Mouse (Mus musculus): Measurements from ENCODE around the gene Ambra1. TPM values are rescaled to one million over a fixed set of nuclear protein-coding genes. Genes with fewer than 3 reads are reported as not detected.

Gene Ambra1
- polyA plus RNA-seq, 1 experiment: 31.3 TPM

DNA sequence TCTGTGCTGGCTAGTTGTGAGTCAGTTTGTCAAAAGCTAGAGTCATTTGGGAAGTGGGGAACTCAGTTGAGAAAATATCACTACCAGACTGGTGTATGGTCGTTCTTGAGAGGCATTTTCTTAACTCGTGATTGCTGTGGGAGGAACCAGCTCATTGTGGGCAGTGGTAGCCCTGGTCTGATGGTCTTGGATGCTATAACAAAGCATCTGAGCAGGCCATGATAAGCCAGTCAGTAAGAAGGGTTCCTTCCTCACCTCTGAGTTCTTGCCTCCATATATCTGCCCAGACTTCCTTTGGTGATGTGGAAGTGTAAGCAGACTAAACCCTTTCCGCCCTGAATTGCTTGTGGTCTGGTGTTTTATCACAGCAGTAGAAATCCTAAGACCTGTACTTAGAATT is 105.7 kb downstream of the Ambra1 start:
- Histone ChIP-seq H3K4me3 (ENCODE audit: control insufficient read depth, low read depth, low read length) (no peak overlapping the region), H3K27ac (ENCODE audit: control insufficient read depth, insufficient read depth, low read depth, low read length) (no peak overlapping the region), H3K27me3 (ENCODE audit: control insufficient read depth, insufficient read depth, low read length) (no peaks in the 10 kb centered on the region), H3K4me1 (ENCODE audit: control insufficient read depth, insufficient read depth, low read length) (no peaks in the 10 kb centered on the region), H3K36me3 (ENCODE audit: control insufficient read depth, insufficient read depth, low read length) (no peaks in the 10 kb centered on the region)
- TF ChIP-seq POLR2A (IDR thresholded peaks at IDR 0.05; ENCODE audit: control insufficient read depth, low read depth, low read length) (no peak), CTCF (IDR thresholded peaks at IDR 0.05; ENCODE audit: control insufficient read depth, insufficient read depth, insufficient replicate concordance, low read depth, low read length) (no peak)

DNA sequence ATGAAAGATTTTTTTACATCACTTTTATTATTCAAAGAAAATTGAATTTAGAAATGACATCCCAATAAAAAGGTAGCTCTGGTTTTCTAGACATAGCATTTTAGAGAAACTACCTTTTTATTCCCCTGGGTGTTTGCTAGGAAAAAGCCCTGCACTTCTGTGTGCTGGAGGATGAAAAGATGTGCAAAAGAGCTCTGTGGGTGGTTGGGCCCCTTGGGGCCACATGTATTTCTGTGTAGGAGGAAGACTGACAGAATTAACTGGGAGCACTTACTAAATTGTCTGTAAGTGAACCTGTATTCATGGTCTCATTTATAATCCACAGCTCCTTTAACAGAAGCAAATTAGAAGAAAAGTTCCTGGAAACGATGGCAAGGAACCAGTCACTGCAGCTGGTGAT is 114.2 kb downstream of the Ambra1 start:
- TF ChIP-seq CTCF (IDR thresholded peaks at IDR 0.05; ENCODE audit: control insufficient read depth, insufficient read depth, insufficient replicate concordance, low read depth, low read length) (no peak), POLR2A (IDR thresholded peaks at IDR 0.05; ENCODE audit: control insufficient read depth, low read depth, low read length) (no peak)
- no peaks in the 10 kb centered on the region for H3K27me3 ChIP-seq (ENCODE audit: control insufficient read depth, insufficient read depth, low read length)
- H3K4me3 ChIP-seq (ENCODE audit: control insufficient read depth, low read depth, low read length): no peak overlapping the region
- H3K27ac ChIP-seq (ENCODE audit: control insufficient read depth, insufficient read depth, low read depth, low read length): no peak overlapping the region
- no peaks in the 10 kb centered on the region for H3K4me1 ChIP-seq (ENCODE audit: control insufficient read depth, insufficient read depth, low read length)
- no peaks in the 10 kb centered on the region for H3K36me3 ChIP-seq (ENCODE audit: control insufficient read depth, insufficient read depth, low read length)

GRCm38 (mm10) chr2:91852446-91853191 is 122.7 kb downstream of the Ambra1 start:
- H3K4me3 ChIP-seq (ENCODE audit: control insufficient read depth, low read depth, low read length): no peak overlapping the region
- TF ChIP-seq POLR2A (IDR thresholded peaks at IDR 0.05; ENCODE audit: control insufficient read depth, low read depth, low read length) (no peak), CTCF (IDR thresholded peaks at IDR 0.05; ENCODE audit: control insufficient read depth, insufficient read depth, insufficient replicate concordance, low read depth, low read length) (no peak)
- no peaks in the 10 kb centered on the region for H3K27me3 ChIP-seq (ENCODE audit: control insufficient read depth, insufficient read depth, low read length)
- no peaks in the 10 kb centered on the region; the same call in 1 of the 2 replicates for H3K4me1 ChIP-seq (ENCODE audit: control insufficient read depth, insufficient read depth, low read length)
- no peak overlapping the region for H3K27ac ChIP-seq (ENCODE audit: control insufficient read depth, insufficient read depth, low read depth, low read length)
- no peaks in the 10 kb centered on the region for H3K36me3 ChIP-seq (ENCODE audit: control insufficient read depth, insufficient read depth, low read length)

DNA sequence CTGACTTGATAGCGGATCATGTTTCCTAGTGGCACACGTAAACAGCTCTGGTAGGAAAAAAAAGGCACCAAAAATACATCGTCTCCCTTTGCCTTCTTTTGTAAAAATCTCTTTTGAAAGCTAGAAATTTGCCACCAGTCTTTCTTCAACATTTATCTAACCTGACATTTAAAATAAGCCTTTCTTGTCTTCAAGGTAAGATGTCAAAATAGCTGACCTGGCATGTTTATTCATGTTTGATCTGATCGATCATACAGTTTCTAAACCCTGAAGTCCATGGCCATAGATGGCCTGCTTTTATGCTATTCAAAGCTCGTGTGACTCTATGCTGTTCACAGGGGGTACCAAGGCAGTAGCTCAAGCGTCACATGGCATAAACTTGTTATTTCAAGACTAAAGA is 124.6 kb downstream of the Ambra1 start:
- no peaks in the 10 kb centered on the region for H3K36me3 ChIP-seq (ENCODE audit: control insufficient read depth, insufficient read depth, low read length)
- H3K27me3 ChIP-seq (ENCODE audit: control insufficient read depth, insufficient read depth, low read length): no peaks in the 10 kb centered on the region
- no peaks in the 10 kb centered on the region; the same call in 1 of the 2 replicates for H3K4me1 ChIP-seq (ENCODE audit: control insufficient read depth, insufficient read depth, low read length)
- no peak overlapping the region for H3K4me3 ChIP-seq (ENCODE audit: control insufficient read depth, low read depth, low read length)
- no peak overlapping the region for H3K27ac ChIP-seq (ENCODE audit: control insufficient read depth, insufficient read depth, low read depth, low read length)
- no peak for TF ChIP-seq CTCF (IDR thresholded peaks at IDR 0.05; ENCODE audit: control insufficient read depth, insufficient read depth, insufficient replicate concordance, low read depth, low read length)

DNA sequence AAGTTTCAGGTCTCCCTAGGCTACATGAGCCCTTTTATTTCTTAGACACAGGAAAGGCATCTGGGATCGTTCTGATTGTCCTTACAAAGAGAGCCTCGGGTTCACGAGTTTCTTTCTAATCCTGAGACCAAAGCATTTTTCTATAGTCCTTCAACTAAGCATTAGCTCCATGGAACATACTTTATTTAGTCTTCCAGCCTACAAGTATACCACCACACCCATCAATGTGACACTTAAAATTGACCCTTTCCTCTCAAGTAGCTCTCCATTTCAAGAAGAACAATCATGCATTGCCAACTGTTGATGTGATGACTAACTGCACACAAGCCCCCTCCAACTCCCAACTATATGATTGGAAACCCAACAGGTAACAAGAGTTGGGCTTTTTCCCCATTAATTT is 127.0 kb downstream of the Ambra1 start:
- H3K4me1 ChIP-seq (ENCODE audit: control insufficient read depth, insufficient read depth, low read length): no peaks in the 10 kb centered on the region; the same call in 1 of the 2 replicates
- no peaks in the 10 kb centered on the region for H3K36me3 ChIP-seq (ENCODE audit: control insufficient read depth, insufficient read depth, low read length)
- H3K27me3 ChIP-seq (ENCODE audit: control insufficient read depth, insufficient read depth, low read length): no peaks in the 10 kb centered on the region
- TF ChIP-seq POLR2A (IDR thresholded peaks at IDR 0.05; ENCODE audit: control insufficient read depth, low read depth, low read length) (no peak), CTCF (IDR thresholded peaks at IDR 0.05; ENCODE audit: control insufficient read depth, insufficient read depth, insufficient replicate concordance, low read depth, low read length) (no peak)
- H3K4me3 ChIP-seq (ENCODE audit: control insufficient read depth, low read depth, low read length): no peak overlapping the region
- no peak overlapping the region for H3K27ac ChIP-seq (ENCODE audit: control insufficient read depth, insufficient read depth, low read depth, low read length)

DNA sequence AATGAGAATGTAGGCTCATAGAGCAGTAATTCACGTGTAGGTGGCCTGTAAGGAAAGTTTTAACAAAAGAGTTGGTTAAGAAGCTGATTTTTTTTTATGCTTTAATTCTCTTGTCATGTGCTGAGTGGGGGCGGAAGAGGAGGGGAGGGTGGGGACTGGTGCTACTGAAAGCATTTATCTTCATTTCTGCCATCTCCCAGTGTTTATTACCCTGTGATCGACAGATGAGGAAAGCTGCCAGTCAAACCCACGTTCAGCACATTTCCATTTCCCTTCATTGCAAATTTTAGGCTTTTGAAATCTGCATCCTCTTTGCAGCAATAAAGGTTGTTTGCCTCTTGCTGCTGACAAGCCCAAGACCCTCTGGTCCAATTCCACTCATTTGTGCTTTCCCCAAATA is 129.5 kb downstream of the Ambra1 start:
- TF ChIP-seq POLR2A (IDR thresholded peaks at IDR 0.05; ENCODE audit: control insufficient read depth, low read depth, low read length): no peak
- TF ChIP-seq CTCF (IDR thresholded peaks at IDR 0.05; ENCODE audit: control insufficient read depth, insufficient read depth, insufficient replicate concordance, low read depth, low read length): no peak
- Histone ChIP-seq H3K36me3 (ENCODE audit: control insufficient read depth, insufficient read depth, low read length) (no peaks in the 10 kb centered on the region), H3K4me3 (ENCODE audit: control insufficient read depth, low read depth, low read length) (no peak overlapping the region), H3K4me1 (ENCODE audit: control insufficient read depth, insufficient read depth, low read length) (no peaks in the 10 kb centered on the region; the same call in 1 of the 2 replicates), H3K27ac (ENCODE audit: control insufficient read depth, insufficient read depth, low read depth, low read length) (no peak overlapping the region), H3K27me3 (ENCODE audit: control insufficient read depth, insufficient read depth, low read length) (no peaks in the 10 kb centered on the region)

DNA sequence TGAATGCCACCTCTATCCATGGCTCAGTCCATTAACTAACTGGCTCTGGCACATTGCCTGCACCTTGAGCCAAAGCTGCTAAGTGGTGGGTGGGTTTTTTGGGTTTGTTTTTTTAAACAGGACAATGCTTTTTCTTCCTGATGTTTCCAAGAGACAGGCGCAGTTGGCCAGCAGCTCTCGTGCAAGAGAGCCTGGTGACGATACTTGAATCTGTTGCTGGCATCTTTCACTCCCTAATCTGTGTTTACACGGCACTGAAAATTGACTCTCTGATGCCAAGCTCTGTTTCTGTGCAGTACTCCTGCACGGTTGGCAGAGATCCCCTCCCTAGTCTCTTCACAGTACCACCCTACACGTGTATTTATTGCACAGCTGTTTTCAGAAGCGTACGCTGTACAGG is 140.8 kb downstream of the Ambra1 start:
- Histone ChIP-seq H3K36me3 (ENCODE audit: control insufficient read depth, insufficient read depth, low read length) (no peaks in the 10 kb centered on the region), H3K4me3 (ENCODE audit: control insufficient read depth, low read depth, low read length) (no peak overlapping the region), H3K4me1 (ENCODE audit: control insufficient read depth, insufficient read depth, low read length) (no peaks in the 10 kb centered on the region), H3K27me3 (ENCODE audit: control insufficient read depth, insufficient read depth, low read length) (no peaks in the 10 kb centered on the region), H3K27ac (ENCODE audit: control insufficient read depth, insufficient read depth, low read depth, low read length) (no peak overlapping the region)
- TF ChIP-seq CTCF (IDR thresholded peaks at IDR 0.05; ENCODE audit: control insufficient read depth, insufficient read depth, insufficient replicate concordance, low read depth, low read length) (no peak), POLR2A (IDR thresholded peaks at IDR 0.05; ENCODE audit: control insufficient read depth, low read depth, low read length) (no peak)
